Mouse (Mus musculus): Measurements from ENCODE around the gene Olfr196. TPM values are rescaled to one million over a fixed set of nuclear protein-coding genes. Genes with fewer than 3 reads are reported as not detected.
"Not testable (repeated sequence)": the region's sequence is repeated elsewhere in the genome, so short reads cannot be mapped to it uniquely, and the experiment has no call there.

The Olfr196 gene
- polyA plus RNA-seq (2015; fragmentation: Nextera tagmentation; extraction: Ambion mirVana) = not detected in 2 replicates

GRCm38 (mm10) chr16:59170354-59170753 is at the start of gene Olfr196:
Gene Olfr196 (minus strand): TSS chr16:59170454.
- H3K4me1 ChIP-seq (ENCODE audit: control insufficient read depth, insufficient read depth, low read length) = no peaks in the 10 kb centered on the region
- no peak within 1 kb of the TSS for H3K4me2 ChIP-seq (ENCODE audit: low read depth, low read length)
- WGBS = 73% methylated on average over 3 of the region's 3 CpGs
- no peaks in the 10 kb centered on the region for H3K27me3 ChIP-seq (replicated peaks; ENCODE audit: control insufficient read depth, insufficient read depth, low read length)
- no peak within 1 kb of the TSS for H3K27ac ChIP-seq (ENCODE audit: low read length)
- no peaks in the 10 kb centered on the region for H3K9me3 ChIP-seq (ENCODE audit: control insufficient read depth, low read length)
- no peak within 1 kb of the TSS for H3K9ac ChIP-seq (ENCODE audit: low read depth, low read length)
- no peak for ATAC-seq
- no peak within 1 kb of the TSS for H3K4me3 ChIP-seq (ENCODE audit: low read length)
- no peaks in the 10 kb centered on the region for H3K36me3 ChIP-seq (ENCODE audit: control insufficient read depth, insufficient read depth, low read length)

- H3K9me3 ChIP-seq (ENCODE audit: control insufficient read depth, low read length); H3K27ac ChIP-seq (ENCODE audit: low read length); H3K4me2 ChIP-seq (ENCODE audit: low read depth, low read length); H3K36me3 ChIP-seq (ENCODE audit: control insufficient read depth, insufficient read depth, low read length); H3K27me3 ChIP-seq (replicated peaks; ENCODE audit: control insufficient read depth, insufficient read depth, low read length); ATAC-seq; H3K9ac ChIP-seq (ENCODE audit: low read depth, low read length); H3K4me1 ChIP-seq (ENCODE audit: control insufficient read depth, insufficient read depth, low read length); H3K4me3 ChIP-seq (ENCODE audit: low read length): not testable (repeated sequence)
- WGBS = 74% methylated on average over 1 of the region's 1 CpGs
These were observed 49.4 kb upstream of the Olfr196 start, which contains the start of gene Olfr199 for GRCm38 (mm10) chr16:59219667-59220066. Gene Olfr199 (minus strand): TSS chr16:59219767.

DNA sequence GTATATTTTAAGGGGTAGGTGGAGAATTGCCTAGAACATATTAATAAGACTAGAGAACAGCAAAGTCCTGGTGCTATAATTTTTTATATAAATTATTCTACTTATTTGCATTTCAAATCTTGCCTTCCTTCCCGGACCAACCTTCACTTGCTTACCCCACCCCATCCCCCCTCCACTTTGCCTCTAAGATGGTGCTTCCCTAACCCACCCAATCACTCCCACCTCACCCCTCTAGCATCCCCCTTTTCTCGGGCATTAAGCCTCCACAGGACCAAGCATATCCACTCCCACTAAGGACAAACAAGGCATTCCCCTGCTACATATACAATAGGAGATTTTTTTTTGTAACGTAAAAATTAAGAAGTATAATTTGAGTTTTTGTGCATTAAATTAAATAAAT is 47.6 kb upstream of the Olfr196 start:
- not testable (repeated sequence) for H3K4me2 ChIP-seq (ENCODE audit: low read depth, low read length); H3K27ac ChIP-seq (ENCODE audit: low read length); H3K4me1 ChIP-seq (ENCODE audit: control insufficient read depth, insufficient read depth, low read length); H3K27me3 ChIP-seq (replicated peaks; ENCODE audit: control insufficient read depth, insufficient read depth, low read length); H3K9ac ChIP-seq (ENCODE audit: low read depth, low read length); H3K36me3 ChIP-seq (ENCODE audit: control insufficient read depth, insufficient read depth, low read length); ATAC-seq; H3K4me3 ChIP-seq (ENCODE audit: low read length); H3K9me3 ChIP-seq (ENCODE audit: control insufficient read depth, low read length)
- WGBS = 78% methylated on average over 3 of the region's 3 CpGs

DNA sequence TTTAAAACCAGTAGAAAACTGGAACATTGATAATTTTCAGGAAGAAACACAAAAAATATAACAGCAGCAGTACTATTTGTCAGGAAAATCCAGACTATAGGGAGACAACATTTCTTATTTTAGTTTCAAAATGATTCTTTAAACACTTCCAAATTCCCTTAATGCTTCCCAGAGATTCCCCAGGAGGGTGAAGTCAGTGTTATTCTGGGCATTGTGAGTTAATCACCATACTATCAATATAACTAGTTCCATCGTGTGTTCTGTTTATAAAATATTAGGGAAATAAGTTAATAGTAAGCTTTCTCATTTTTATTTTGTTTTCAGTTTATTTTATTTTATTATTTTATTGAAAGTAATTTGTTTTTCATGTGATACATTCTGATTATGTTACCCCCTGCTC is 33.2 kb upstream of the Olfr196 start, which contains the start of gene Olfr198:
TSS of gene Olfr198 (minus strand) at position 101 of the 400 bp plus-strand sequence.
- not testable (repeated sequence) for H3K27me3 ChIP-seq (replicated peaks; ENCODE audit: control insufficient read depth, insufficient read depth, low read length); H3K4me3 ChIP-seq (ENCODE audit: low read length); H3K9ac ChIP-seq (ENCODE audit: low read depth, low read length); H3K4me2 ChIP-seq (ENCODE audit: low read depth, low read length); ATAC-seq; H3K36me3 ChIP-seq (ENCODE audit: control insufficient read depth, insufficient read depth, low read length); H3K4me1 ChIP-seq (ENCODE audit: control insufficient read depth, insufficient read depth, low read length); H3K9me3 ChIP-seq (ENCODE audit: control insufficient read depth, low read length); H3K27ac ChIP-seq (ENCODE audit: low read length)
- WGBS = 56% methylated on average over 1 of the region's 1 CpGs

DNA sequence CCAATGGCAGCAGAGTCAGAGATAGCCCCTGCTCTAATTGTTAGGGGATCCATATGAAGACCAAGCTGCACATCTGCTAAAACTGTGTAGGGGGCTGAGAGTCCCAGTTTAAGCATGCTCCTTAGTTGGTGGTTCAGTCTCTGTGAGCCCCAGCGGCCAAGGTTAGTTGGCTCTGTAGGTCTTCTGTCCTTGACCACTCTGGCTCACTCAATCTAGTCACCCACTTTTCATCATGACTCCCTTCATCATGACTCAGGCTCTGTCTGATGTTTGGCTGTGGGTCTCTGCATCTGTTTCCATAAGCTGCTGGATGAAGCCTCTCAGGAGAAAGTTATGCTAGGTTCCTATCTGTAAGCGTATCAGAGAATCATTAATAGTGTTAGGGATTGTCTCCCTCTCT is 18.3 kb downstream of the Olfr196 start:
- WGBS = 85% methylated on average over 2 of the region's 2 CpGs

GRCm38 (mm10) chr16:59146746-59147145 is 23.5 kb downstream of the Olfr196 start, which contains the start of gene Olfr195:
Gene Olfr195 (plus strand): TSS chr16:59147046.
- no peaks in the 10 kb centered on the region for H3K9me3 ChIP-seq (ENCODE audit: control insufficient read depth, low read length)
- H3K36me3 ChIP-seq (ENCODE audit: control insufficient read depth, insufficient read depth, low read length) = no peaks in the 10 kb centered on the region
- H3K4me1 ChIP-seq (ENCODE audit: control insufficient read depth, insufficient read depth, low read length) = no peaks in the 10 kb centered on the region
- H3K27ac ChIP-seq (ENCODE audit: low read length) = no peak within 1 kb of the TSS
- no peak for ATAC-seq
- no peak within 1 kb of the TSS for H3K9ac ChIP-seq (ENCODE audit: low read depth, low read length)
- no peak within 1 kb of the TSS for H3K4me3 ChIP-seq (ENCODE audit: low read length)
- H3K27me3 ChIP-seq (replicated peaks; ENCODE audit: control insufficient read depth, insufficient read depth, low read length) = no peaks in the 10 kb centered on the region
- H3K4me2 ChIP-seq (ENCODE audit: low read depth, low read length) = no peak within 1 kb of the TSS
- WGBS = 93% methylated on average over 1 of the region's 1 CpGs

More for the DNA sequence above, 18.3 kb downstream of the Olfr196 start:
- no peak overlapping the region for H3K27ac ChIP-seq (ENCODE audit: low read length)
- no peak overlapping the region for H3K9ac ChIP-seq (ENCODE audit: low read depth, low read length)
- no peak overlapping the region for H3K4me2 ChIP-seq (ENCODE audit: low read depth, low read length)
- H3K4me3 ChIP-seq (ENCODE audit: low read length) = no peak overlapping the region
- no peaks in the 10 kb centered on the region for H3K36me3 ChIP-seq (ENCODE audit: control insufficient read depth, insufficient read depth, low read length)
- H3K9me3 ChIP-seq (ENCODE audit: control insufficient read depth, low read length) = no peaks in the 10 kb centered on the region
- ATAC-seq = no peak
- no peaks in the 10 kb centered on the region for H3K27me3 ChIP-seq (replicated peaks; ENCODE audit: control insufficient read depth, insufficient read depth, low read length)
- no peaks in the 10 kb centered on the region for H3K4me1 ChIP-seq (ENCODE audit: control insufficient read depth, insufficient read depth, low read length)

- Histone ChIP-seq H3K27ac (ENCODE audit: low read length) (no peak overlapping the region), H3K4me3 (ENCODE audit: low read length) (no peak overlapping the region), H3K9ac (ENCODE audit: low read depth, low read length) (no peak overlapping the region), H3K9me3 (ENCODE audit: control insufficient read depth, low read length) (no peaks in the 10 kb centered on the region), H3K27me3 (replicated peaks; ENCODE audit: control insufficient read depth, insufficient read depth, low read length) (no peaks in the 10 kb centered on the region), H3K4me1 (ENCODE audit: control insufficient read depth, insufficient read depth, low read length) (no peaks in the 10 kb centered on the region), H3K36me3 (ENCODE audit: control insufficient read depth, insufficient read depth, low read length) (no peaks in the 10 kb centered on the region), H3K4me2 (ENCODE audit: low read depth, low read length) (no peak overlapping the region)
- no peak for ATAC-seq
These were observed 29.1 kb downstream of the Olfr196 start for GRCm38 (mm10) chr16:59141105-59141504.

DNA sequence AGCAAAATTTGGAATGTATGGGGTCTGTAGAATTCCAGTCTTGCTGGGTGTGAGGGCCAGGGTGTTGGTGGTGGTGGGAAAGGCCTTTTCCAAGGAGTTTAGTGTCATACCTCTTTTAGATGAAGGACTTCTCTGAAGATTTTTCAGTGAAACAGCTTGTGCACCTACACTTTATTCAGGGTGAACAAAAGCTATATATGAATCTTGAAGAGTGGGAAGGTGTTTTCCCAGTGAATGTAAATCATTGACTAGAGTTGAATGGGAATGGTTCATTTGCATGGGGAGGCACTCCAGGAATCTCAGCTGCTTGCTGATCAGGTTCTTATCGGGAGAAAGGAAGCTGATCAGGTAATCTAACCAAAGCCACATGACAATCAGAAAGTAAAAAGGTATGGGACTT is 39.5 kb downstream of the Olfr196 start:
- H3K27me3 ChIP-seq (replicated peaks; ENCODE audit: control insufficient read depth, insufficient read depth, low read length) = no peaks in the 10 kb centered on the region
- ATAC-seq = peak; percentile 23; the same call in 1 of the 2 replicates
- no peaks in the 10 kb centered on the region for H3K9me3 ChIP-seq (ENCODE audit: control insufficient read depth, low read length)
- H3K4me1 ChIP-seq (ENCODE audit: control insufficient read depth, insufficient read depth, low read length) = no peaks in the 10 kb centered on the region
- no peak overlapping the region for H3K9ac ChIP-seq (ENCODE audit: low read depth, low read length)
- no peak overlapping the region for H3K4me2 ChIP-seq (ENCODE audit: low read depth, low read length)
- 67% methylated on average over 1 of the region's 1 CpGs for WGBS
- no peak overlapping the region for H3K4me3 ChIP-seq (ENCODE audit: low read length)
- H3K36me3 ChIP-seq (ENCODE audit: control insufficient read depth, insufficient read depth, low read length) = no peaks in the 10 kb centered on the region
- H3K27ac ChIP-seq (ENCODE audit: low read length) = no peak overlapping the region

DNA sequence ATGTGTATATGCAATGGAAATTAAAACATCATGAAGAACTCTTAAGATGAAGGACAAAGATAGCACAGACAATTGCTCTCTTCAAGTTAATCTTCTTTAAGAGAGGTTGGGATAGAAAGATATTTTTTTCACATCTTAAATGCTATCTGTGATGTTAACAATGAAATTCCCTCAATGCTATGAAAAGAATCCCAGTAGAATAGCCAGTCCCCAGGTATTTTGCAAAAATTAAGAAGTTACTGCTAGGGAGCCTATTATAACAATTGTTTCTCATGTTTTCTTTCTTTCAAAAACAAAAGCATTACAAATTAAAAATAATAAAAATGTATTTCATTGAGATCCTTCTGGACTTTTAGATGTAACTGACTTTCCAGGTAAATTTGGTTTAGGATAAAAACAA is 49.3 kb downstream of the Olfr196 start, which contains the start of gene Olfr194:
TSS of gene Olfr194 (minus strand) at position 101 of the 400 bp plus-strand sequence.
- no peak within 1 kb of the TSS for H3K27ac ChIP-seq (ENCODE audit: low read length)
- H3K4me1 ChIP-seq (ENCODE audit: control insufficient read depth, insufficient read depth, low read length) = no peaks in the 10 kb centered on the region
- H3K4me2 ChIP-seq (ENCODE audit: low read depth, low read length) = no peak within 1 kb of the TSS
- no peaks in the 10 kb centered on the region for H3K9me3 ChIP-seq (ENCODE audit: control insufficient read depth, low read length)
- H3K9ac ChIP-seq (ENCODE audit: low read depth, low read length) = no peak within 1 kb of the TSS
- H3K27me3 ChIP-seq (replicated peaks; ENCODE audit: control insufficient read depth, insufficient read depth, low read length) = no peaks in the 10 kb centered on the region
- H3K4me3 ChIP-seq (ENCODE audit: low read length) = no peak within 1 kb of the TSS
- no peaks in the 10 kb centered on the region for H3K36me3 ChIP-seq (ENCODE audit: control insufficient read depth, insufficient read depth, low read length)
- no peak for ATAC-seq

All from intestine, embryonic 16.5 days (tissue).